Mouse (Mus musculus) stomach, postnatal 0 days (tissue): ENCODE results near the gene Wiz. TPM values are rescaled to one million over a fixed set of nuclear protein-coding genes. Genes with fewer than 3 reads are reported as not detected.

Experiments used
- ATAC-seq: fragments of 200-750 bp; cut with Nextera tagmentation; 2 replicates; pipeline ENCODE4 v1.8.0; 2017; ENCODE audit not compliant: low FRiP score, low TSS enrichment
- DNase-seq: peaks from one replicate; pipeline ENCODE4 v3.0.0-alpha.2; 2016; ENCODE audit warnings: low spot score
- H3K27ac ChIP-seq: fragments of 300-500 bp; sonication (generic); replicated peaks from 2 replicates; pipeline ENCODE4 v1.5.1; 2014; ENCODE audit warnings: mild to moderate bottlenecking, control low read depth
- H3K27me3 ChIP-seq: fragments of 300-500 bp; sonication (generic); 2 replicates; pipeline ENCODE4 v1.6.1; 2014; ENCODE audit warnings: low read length; ENCODE audit not compliant: control insufficient read depth, insufficient read depth
- H3K36me3 ChIP-seq: fragments of 300-500 bp; sonication (generic); 2 replicates; pipeline ENCODE4 v1.6.1; 2014; ENCODE audit warnings: low read length, mixed read lengths; ENCODE audit not compliant: control insufficient read depth, insufficient read depth
- H3K4me1 ChIP-seq: fragments of 300-500 bp; sonication (generic); replicated peaks from 2 replicates; pipeline ENCODE4 v1.6.1; 2014; ENCODE audit warnings: antibody characterized with exemption; ENCODE audit not compliant: control insufficient read depth, insufficient read depth
- H3K4me2 ChIP-seq: fragments of 300-500 bp; sonication (generic); replicated peaks from 2 replicates; pipeline ENCODE4 v1.6.1; 2014; ENCODE audit warnings: low read depth, mild to moderate bottlenecking, control low read depth, moderate library complexity
- H3K4me3 ChIP-seq: fragments of 300-500 bp; sonication (generic); 2 replicates; pipeline ENCODE4 v1.5.1; 2014; ENCODE audit warnings: low read depth, low read length, control low read depth
- H3K9ac ChIP-seq: fragments of 300-500 bp; sonication (generic); 2 replicates; pipeline ENCODE4 v1.6.1; 2014; ENCODE audit warnings: mild to moderate bottlenecking, low read length, control low read depth, mixed read lengths
- H3K9me3 ChIP-seq: fragments of 300-500 bp; sonication (generic); 2 replicates; pipeline ENCODE4 v1.6.1; 2016; ENCODE audit warnings: low read length; ENCODE audit not compliant: control insufficient read depth
- CTCF ChIP-seq: IDR thresholded peaks from 2 replicates; pipeline ENCODE4 v1.5.1; 2016; ENCODE audit warnings: antibody characterized with exemption, low read depth, mild to moderate bottlenecking, moderate library complexity
- EP300 ChIP-seq: optimal IDR thresholded peaks from 2 replicates; pipeline ENCODE3; 2016; ENCODE audit warnings: antibody characterized with exemption
- WGBS: fragments of 180-500 bp; shearing (Covaris S2); extraction: QIAGEN DNeasy Blood & Tissue Kit; methylation state at CpG from one replicate; pipeline ENCODE4 v1.1.7; 2014; 5-methylcytosine and 5-hydroxymethylcytosine counted together
- polyA plus RNA-seq: library from polyadenylated mRNA; unstranded; fragments of >200 nt; fragmentation: Nextera tagmentation; extraction: Ambion mirVana; gene quantifications from 2 replicates; pipeline ENCODE4 v1.2.1, GENCODE M21; 2015

Gene Wiz
- polyA plus RNA-seq, 1 experiment from 2014 or later, result 9.6 TPM

DNA sequence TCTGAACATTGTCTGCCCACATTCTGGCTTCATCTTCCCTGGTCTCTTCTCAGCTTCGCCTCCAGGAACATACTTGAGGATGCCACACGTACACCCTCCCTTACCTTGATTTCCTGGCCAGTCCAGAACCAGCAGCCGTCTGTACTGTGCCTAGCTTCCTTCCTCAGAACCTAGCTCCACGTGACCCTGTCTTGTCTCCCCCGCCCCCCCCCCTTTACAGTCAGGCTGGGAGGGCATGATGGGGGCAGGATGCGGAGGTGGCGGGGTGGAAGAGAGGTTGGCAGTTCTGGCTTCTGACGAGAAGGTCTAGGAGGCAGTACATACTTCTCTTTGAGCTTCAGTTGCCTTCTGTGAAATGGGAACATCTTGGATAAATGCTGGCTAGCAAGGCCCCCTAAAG lies 14.2 kb upstream of the Wiz start, which contains the start of gene Rasal3:
Gene Rasal3 (minus strand): TSS at position 167 of the 400 bp plus-strand sequence.
- no peak for ATAC-seq
- H3K9me3 ChIP-seq, result no peaks in the 10 kb centered on the region
- no peaks in the 10 kb centered on the region for H3K27me3 ChIP-seq
- H3K36me3 ChIP-seq, result no peaks in the 10 kb centered on the region
- no peak within 1 kb of the TSS for H3K4me3 ChIP-seq
- no peaks in the 10 kb centered on the region for H3K4me1 ChIP-seq
- no peak for TF ChIP-seq EP300
- no peak for TF ChIP-seq CTCF
- H3K9ac ChIP-seq, result no peak within 1 kb of the TSS
- DNase-seq, result no peak
- H3K4me2 ChIP-seq, result no peak within 1 kb of the TSS
- WGBS, result 71% methylated on average over 8 of the region's 8 CpGs
- H3K27ac ChIP-seq, result no peak within 1 kb of the TSS

DNA sequence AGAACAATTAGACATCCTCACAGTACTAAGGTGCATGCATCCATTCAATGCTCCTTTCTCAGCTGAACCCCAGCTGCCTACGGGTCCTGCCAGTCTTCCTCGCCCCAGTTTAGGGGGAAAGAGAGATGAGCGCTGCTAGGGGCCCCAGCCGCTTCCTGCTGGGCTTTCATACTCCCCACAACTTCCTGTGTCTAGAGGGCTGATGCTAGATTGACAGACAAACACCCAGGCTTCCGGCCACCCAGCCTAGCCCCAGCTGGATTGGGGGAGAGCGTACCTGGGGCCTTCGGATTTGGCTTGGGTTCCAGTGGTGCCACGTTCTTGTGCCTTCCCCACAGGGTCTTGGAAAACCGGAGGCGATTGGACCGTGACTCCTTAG lies 13.5 kb upstream of the Wiz start:
- no peak for ATAC-seq
- TF ChIP-seq EP300 (no peak), CTCF (no peak)
- WGBS, result 69% methylated on average over 11 of the region's 11 CpGs
- Histone ChIP-seq H3K9ac (no peak overlapping the region), H3K36me3 (no peaks in the 10 kb centered on the region), H3K4me3 (no peak overlapping the region), H3K27ac (no peak overlapping the region), H3K4me1 (no peaks in the 10 kb centered on the region), H3K4me2 (no peak overlapping the region), H3K27me3 (no peaks in the 10 kb centered on the region), H3K9me3 (no peaks in the 10 kb centered on the region)
- no peak for DNase-seq

DNA sequence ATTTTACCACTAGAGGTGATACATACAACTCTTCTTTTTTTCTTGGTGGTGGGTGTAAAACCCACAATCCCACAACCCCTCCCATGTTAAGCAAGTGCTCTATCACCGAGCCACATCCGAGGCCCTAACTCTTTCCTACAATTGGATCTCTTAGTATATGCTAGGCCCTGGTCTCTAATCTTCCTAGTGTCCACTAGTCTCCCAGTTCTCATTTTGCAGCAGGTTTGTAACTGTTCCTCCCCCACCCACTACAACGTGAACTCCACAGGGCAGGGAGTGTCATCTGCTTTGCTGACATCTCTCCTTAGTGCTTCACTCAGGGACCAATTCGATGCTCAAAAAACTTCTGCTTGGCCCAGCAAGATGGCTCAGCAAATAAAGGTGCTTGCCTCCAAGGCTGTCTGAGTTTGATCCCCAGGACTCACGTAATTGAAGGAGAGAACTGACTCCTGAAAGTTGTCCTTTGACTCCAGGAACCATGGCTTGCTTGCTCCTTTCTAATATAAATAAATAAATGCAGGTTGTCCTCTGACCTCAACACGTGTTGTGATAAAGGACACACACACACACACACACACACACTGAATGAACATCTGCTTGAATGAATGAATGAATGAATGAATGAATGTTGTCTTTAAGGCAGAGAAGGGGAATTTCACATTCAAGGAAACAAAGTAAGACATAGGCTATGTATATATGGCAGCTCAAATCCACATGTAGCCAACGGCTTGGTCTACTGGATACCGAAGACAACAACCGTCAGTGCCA lies 13.0 kb upstream of the Wiz start:
- TF ChIP-seq EP300, result no peak
- TF ChIP-seq CTCF, result no peak
- ATAC-seq, result no peak

DNA sequence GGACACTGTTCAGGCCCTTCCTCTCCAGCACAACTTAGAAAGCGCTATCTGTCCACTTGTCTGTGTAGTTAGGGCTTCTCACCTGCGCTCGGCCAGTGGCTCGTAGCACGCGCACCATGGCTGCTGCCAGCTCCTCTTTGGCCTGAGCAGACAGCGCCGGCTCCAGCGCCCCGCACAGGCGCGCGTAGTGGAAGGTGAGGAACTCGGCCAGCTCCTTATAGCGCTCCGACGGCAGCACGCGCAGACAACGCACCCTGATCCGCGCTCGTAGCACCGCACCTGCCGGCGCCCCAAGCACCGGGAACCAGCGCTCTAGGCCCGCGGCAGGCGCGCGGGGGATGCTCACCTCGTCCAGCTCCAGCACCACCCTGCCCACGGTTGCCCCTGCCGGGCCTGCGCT lies 7.0 kb upstream of the Wiz start:
- H3K27ac ChIP-seq, result no peak overlapping the region
- H3K36me3 ChIP-seq, result no peaks in the 10 kb centered on the region
- 10% methylated on average over 36 of the region's 37 CpGs for WGBS
- H3K9me3 ChIP-seq, result no peaks in the 10 kb centered on the region
- no peak for ATAC-seq
- TF ChIP-seq CTCF (no peak), EP300 (no peak)
- peak; percentile 28 for DNase-seq
- H3K27me3 ChIP-seq, result peaks cover 12% of the 10 kb centered on the region; the same call in 1 of the 2 replicates
- no peak overlapping the region for H3K9ac ChIP-seq
- H3K4me2 ChIP-seq, result peak overlapping the region; percentile 27; the same call in 1 of the 2 replicates
- H3K4me1 ChIP-seq, result no peaks in the 10 kb centered on the region
- peak overlapping the region; percentile 21 for H3K4me3 ChIP-seq

More for the DNA sequence above, 13.0 kb upstream of the Wiz start:
- Histone ChIP-seq H3K9me3 (no peaks in the 10 kb centered on the region), H3K4me3 (no peak overlapping the region), H3K27me3 (no peaks in the 10 kb centered on the region), H3K9ac (no peak overlapping the region), H3K4me1 (no peaks in the 10 kb centered on the region), H3K27ac (no peak overlapping the region), H3K4me2 (no peak overlapping the region), H3K36me3 (no peaks in the 10 kb centered on the region)
- DNase-seq, result no peak
- WGBS, result 77% methylated on average over 9 of the region's 9 CpGs

DNA sequence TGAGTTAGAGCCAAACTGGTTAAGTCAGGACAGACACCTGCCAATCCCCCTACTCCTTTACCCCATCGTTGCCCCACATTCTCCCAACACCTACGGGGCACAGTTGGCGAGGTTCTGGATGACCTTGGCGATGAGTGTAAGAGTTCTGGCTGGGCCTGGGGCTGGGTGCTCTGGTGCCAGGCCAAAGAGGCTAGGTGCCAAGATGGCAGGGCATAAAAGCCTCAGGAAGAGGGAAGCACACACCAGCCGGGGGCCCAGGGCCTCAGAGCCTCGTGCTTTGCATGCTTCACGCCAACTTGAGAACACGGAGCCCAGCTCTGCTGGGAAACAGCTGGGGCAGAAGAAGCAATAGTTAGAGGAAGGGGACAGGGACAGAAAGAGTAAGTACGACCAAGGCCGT lies 4.7 kb upstream of the Wiz start:
- 84% methylated on average over 10 of the region's 10 CpGs for WGBS
- TF ChIP-seq EP300, result no peak
- TF ChIP-seq CTCF, result no peak
- H3K36me3 ChIP-seq, result no peaks in the 10 kb centered on the region

DNA sequence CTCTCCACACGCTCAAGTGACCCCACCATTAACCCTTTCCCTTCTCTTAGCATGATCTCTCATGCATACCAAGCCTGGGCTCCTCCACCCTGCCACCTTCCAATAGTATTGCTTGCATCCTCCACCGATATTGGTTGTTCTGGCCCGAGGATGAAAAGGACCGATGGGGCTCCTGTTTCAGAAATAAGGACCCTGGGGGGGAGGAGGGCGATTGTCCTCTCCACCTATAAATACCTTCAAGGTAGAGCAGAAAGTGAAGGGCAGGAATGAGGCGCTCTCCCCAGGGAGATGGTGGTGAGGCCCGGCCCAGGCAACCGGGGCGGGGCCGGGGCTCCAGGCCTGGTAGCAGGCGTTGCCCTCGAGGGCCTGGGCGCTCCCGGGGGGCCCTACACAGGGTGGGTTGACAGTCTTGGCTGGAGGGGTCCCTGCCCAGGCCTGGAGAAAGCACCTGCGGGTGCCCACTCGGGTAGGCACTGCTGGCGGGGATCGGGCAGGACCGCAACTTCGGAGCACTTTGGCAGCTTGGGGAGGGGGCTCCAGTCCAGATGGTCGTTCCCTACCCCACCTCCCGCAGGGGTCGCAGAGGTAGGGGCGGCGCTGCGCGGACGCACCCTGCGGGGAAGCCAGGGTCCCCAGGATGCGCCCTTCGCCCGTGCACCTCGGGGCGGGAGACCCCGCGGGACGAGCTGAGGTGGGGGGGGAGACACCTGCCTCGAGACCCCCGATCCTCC lies 704 bp downstream of the Wiz start:
- peak overlapping the region; percentile 89 for H3K27ac ChIP-seq
- 0 out of 2 replicates have a peak, but pooled peaks cover 4% of the 10 kb centered on the region for H3K36me3 ChIP-seq
- H3K9me3 ChIP-seq, result no peaks in the 10 kb centered on the region
- peak; percentile 63 for ATAC-seq
- H3K4me3 ChIP-seq, result peak overlapping the region; percentile 78
- H3K4me2 ChIP-seq, result peak overlapping the region; percentile 99
- peak overlapping the region; percentile 87 for H3K9ac ChIP-seq
- 2% methylated on average over 26 of the region's 39 CpGs for WGBS
- H3K27me3 ChIP-seq, result no peaks in the 10 kb centered on the region
- H3K4me1 ChIP-seq, result no peaks in the 10 kb centered on the region
- TF ChIP-seq CTCF, result no peak
- TF ChIP-seq EP300, result no peak
- peak; percentile 57 for DNase-seq

More for the DNA sequence above, 4.7 kb upstream of the Wiz start:
- no peak overlapping the region for H3K9ac ChIP-seq
- H3K27ac ChIP-seq, result no peak overlapping the region
- no peak overlapping the region for H3K4me3 ChIP-seq
- ATAC-seq, result no peak
- DNase-seq, result no peak
- no peak overlapping the region for H3K4me2 ChIP-seq
- H3K9me3 ChIP-seq, result no peaks in the 10 kb centered on the region
- H3K4me1 ChIP-seq, result no peaks in the 10 kb centered on the region
- peaks cover 12% of the 10 kb centered on the region; the same call in 1 of the 2 replicates for H3K27me3 ChIP-seq
